Mouse (Mus musculus) lung, postnatal 36 days (tissue): Measurements from ENCODE around the gene Cav2.

ENCODE experiments used
- DNase-seq: peaks from one replicate; pipeline ENCODE4 v3.0.0; 2022; ENCODE audit warnings: mixed read lengths

Gene Cav2

DNA sequence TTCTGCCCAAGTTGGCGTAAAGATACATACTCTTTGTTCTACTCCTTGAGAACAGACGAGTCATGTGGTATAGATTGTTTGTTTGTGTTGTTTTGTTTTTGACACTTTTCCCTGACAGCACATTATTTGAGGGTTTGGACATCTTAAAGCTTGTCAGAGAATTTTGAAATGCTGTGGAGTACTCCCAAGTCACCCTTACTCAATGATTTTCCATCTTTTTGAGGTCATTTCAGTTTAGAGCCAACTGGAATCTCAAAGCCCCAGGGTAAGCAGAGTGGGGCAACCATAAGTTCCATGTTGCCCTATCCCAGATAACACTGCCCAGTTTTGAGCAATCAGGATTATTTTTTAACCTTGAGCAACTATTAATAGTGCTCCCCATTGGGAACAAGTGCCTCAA is 33.3 kb downstream of the Cav2 start:
- DNase-seq = no peak

DNA sequence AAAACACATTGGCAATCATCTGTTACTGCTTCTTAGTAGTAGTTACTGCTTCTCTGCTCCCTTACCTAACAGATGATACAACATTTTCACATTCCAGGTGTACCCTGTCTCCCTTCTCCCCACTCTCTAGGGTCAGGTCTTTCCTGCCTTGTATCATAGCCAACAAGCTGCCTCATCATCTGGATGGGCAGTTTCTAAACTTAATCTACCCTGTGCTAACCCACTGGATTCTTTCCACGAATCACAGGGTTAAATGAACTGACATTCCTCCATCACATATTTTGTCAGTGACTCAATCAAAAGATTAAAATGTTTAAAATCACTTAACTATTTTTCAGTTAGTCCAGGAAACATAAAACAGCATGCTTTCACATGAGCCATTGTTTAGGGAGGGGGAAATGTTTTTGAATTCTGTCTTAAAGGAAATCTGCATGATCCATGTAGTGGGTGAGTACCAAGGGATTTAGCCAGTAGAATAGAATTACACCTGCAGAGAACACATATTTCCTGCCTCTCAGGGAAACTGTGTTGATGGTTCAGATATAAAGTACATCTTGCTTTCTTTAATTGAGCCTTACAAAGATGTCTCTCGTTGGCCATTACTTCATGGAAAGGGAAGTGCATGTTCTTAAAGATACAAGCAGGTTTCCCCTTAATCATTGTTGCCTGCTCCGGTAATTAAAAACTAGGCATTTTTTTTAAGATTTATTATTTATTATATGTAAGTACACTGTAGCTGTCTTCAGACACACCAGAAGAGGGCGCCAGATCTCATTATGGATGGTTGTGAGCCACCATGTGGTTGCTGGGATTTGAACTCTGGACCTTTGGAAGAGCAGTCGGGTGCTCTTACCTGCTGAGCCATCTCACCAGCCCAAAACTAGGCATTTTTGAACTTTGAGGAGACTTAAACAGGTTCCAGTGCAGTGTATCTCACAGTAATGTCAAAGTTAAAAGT is 34.0 kb downstream of the Cav2 start:
- no peak for DNase-seq

DNA sequence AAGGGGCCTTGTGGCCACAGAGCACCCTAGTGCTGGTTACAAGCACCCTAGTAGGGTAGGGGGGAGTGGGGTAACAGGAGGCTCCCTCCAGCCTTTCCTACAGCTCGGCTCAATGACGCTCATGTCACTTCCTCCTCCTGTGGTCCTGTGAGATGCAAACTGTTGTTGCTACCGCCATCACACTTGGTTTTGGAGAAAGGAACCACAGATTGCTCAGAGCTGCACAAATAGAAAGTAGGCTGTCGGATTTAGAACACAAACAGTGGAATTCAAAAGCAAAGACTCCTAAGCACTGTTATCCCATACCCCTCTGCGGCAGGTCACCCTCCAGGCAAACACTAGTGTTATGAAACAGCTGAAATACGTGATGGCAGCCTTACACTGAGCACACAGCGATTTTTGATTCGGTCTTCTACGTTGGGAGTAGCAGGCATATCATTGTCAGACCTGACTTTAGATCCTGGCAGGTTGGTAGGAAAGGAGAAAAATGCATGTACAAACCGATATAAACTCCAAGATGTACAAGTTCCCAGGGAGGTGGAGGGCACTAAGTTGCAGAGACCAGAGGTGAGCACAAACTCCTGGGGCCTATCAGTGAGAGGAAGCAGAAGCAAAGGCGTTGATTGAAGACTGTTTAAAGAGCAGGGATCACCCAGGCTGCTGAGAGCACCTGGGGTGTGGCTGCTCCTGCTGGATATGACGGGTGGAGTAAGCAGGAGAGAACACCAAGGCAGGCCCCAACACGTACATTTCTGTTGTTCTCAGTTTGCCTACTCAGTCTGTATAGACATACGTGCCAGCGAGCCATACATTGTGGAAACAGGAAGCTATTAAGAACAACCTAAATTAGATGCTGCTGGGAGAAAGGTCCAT is 35.5 kb downstream of the Cav2 start:
- DNase-seq = no peak

DNA sequence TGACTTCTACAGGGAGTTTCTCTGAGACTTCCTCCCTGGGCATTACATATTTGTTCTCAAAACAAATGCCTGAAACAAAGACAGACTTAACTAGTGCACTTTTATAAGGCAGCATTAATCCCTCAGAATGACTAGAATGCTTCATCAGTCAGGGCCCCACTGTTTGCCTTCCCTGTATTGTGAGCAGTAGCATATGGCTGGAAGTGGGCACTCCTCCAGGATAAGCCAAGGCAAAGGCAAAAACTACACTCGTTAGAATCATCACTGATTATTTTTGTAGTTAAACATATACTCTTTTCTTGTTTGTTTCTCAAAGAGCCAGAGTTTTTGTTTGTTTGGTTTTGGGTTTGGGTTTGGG is 36.2 kb downstream of the Cav2 start:
- DNase-seq = no peak

DNA sequence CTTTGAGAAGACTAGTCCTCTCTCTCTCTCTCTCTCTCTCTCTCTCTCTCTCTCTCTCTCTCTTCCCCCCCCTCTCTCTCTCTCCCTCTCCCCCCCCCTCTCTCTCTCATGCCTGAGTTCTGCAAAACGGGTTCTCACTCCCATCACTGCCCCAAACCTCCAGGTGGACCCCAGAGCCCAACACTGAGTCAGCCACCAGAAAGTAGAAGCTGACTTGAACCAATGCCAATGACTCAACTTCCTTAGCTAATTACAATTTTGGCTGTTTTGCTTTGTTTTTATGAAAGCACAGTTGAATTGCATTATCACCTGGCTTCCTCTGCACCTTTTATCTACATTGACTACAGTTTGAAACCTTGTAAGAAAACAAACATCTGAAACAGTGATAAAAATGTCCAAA is 37.0 kb downstream of the Cav2 start:
- DNase-seq = no peak

DNA sequence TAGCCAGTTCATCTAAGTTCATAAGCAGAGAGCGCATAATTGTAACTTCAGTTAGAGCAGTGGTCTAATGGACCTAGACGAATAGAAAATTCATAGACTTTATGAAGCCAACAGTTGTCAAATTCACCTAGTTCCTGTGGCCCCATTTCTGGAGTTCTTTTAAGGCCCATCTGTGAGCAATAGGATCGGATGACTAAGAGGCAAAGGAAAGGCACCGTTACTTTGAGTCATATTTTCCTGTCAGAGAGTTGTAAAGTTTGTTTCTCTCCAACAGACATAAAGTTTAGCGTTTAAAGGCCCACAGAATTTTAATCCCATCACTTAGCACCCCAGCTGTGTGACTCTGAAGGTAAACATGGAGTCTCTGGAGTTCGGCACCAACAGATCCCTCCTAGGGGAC is 41.0 kb downstream of the Cav2 start:
- no peak for DNase-seq

DNA sequence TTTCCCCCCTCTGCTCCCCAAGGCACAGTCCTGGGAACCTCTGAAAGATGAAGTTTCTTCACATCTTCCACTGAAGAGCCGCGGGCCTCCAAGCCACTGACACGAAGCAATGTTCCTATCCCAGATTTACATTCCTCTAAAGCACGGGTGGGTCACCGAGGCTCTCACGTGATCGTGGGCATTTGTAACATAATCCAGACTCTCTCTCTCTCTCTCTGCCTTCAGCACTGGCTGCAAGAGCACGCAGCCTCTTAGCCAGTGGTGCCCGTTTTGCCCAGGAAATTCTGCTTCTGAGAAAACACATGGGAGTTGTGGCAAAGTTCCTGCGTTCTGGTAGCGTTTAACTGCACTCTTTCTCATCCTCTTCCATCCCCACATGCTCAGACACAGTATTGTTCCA is 46.2 kb downstream of the Cav2 start:
- DNase-seq = no peak

DNA sequence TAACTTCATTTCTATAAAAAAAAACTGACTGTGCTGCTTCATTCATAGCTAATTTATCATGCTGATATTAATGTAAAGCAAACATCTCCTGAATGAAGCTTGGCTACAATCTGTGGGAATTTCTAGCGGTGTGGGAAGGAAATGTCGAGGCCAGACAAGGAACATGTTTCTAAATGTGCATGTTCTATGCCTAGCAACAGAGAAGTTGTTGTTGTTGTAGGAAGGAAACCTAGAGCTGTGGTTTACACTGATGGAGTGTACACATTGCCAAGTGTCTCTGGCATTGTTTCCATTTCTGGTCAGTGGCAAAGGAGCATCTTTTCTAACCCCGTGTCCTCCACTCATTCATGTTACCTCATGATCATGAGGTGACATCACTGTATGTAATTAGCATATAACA is 48.8 kb downstream of the Cav2 start:
- no peak for DNase-seq

DNA sequence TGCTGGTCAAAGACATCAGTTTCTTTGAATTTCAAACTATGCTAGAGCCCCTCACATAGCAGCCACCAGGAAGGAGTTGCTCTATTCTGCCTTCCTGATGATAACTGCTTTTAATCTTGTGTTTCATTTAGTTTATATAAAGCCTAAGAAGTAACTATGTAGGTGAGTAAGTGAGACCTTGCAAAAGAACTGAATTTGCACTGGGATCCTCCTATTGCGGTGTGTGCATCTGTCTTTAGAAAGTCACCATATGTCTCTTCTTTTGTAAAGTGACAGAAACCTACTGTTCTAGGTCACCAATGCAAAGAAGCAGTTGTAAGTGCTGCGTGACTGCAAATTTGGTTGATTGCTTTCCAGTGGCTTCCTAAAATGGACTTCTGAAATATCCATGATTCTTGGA is 56.7 kb downstream of the Cav2 start:
- DNase-seq = no peak
